Mouse (Mus musculus): ENCODE data around the gene Ttc23l. TPM values are rescaled to one million over a fixed set of nuclear protein-coding genes. Genes with fewer than 3 reads are reported as not detected.

Ttc23l gene
- not detected in 2 replicates for polyA plus RNA-seq (2016; fragmentation: Nextera tagmentation; extraction: Ambion mirVana)

GRCm38 (mm10) chr15:10558465-10558864, at the start of gene Ttc23l:
TSS of gene Ttc23l (minus strand) at chr15:10558668.
- H3K4me3 ChIP-seq (replicated peaks): no peak within 1 kb of the TSS
- 87% methylated on average over 13 of the region's 13 CpGs for WGBS
- no peak within 1 kb of the TSS for H3K9ac ChIP-seq (replicated peaks)
- no peaks in the 10 kb centered on the region for H3K36me3 ChIP-seq
- no peak within 1 kb of the TSS for H3K4me2 ChIP-seq
- no peaks in the 10 kb centered on the region for H3K9me3 ChIP-seq
- H3K4me1 ChIP-seq (replicated peaks): no peaks in the 10 kb centered on the region
- no peak within 1 kb of the TSS for H3K27ac ChIP-seq
- H3K27me3 ChIP-seq: no peaks in the 10 kb centered on the region
- no peak for ATAC-seq (ENCODE audit: insufficient number of reproducible peaks, insufficient read depth, low FRiP score, low TSS enrichment, low read depth)

DNA sequence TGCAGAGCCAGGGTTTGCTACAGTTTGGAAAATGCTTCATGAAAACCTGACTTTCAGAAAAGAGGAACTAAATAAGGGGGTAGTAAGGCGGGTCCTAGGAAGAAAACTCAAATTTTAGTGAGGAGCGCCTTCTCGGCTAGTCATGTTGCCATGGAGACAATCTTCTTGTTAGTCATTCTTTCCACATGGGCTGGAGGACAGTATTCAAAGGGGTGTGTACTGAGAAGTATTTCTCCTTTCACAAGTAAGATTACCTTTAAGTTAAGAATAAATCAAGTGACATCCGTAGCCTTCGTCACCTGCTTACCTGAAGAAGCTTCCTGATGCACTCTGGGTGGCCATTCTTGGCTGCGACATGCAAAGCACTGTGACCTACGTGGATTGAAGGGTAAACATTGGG, 40.9 kb upstream of the Ttc23l start:
- ATAC-seq (ENCODE audit: insufficient number of reproducible peaks, insufficient read depth, low FRiP score, low TSS enrichment, low read depth): no peak
- H3K36me3 ChIP-seq: peaks cover 16% of the 10 kb centered on the region
- H3K27me3 ChIP-seq: no peaks in the 10 kb centered on the region
- H3K9ac ChIP-seq (replicated peaks): no peak overlapping the region
- H3K9me3 ChIP-seq: peaks cover 8% of the 10 kb centered on the region; the same call in 1 of the 2 replicates
- no peak overlapping the region for H3K4me3 ChIP-seq (replicated peaks)
- peaks cover 48% of the 10 kb centered on the region for H3K4me1 ChIP-seq (replicated peaks)
- peak overlapping the region; percentile 74 for H3K27ac ChIP-seq
- no peak overlapping the region for H3K4me2 ChIP-seq
- 82% methylated on average over 7 of the region's 7 CpGs for WGBS

DNA sequence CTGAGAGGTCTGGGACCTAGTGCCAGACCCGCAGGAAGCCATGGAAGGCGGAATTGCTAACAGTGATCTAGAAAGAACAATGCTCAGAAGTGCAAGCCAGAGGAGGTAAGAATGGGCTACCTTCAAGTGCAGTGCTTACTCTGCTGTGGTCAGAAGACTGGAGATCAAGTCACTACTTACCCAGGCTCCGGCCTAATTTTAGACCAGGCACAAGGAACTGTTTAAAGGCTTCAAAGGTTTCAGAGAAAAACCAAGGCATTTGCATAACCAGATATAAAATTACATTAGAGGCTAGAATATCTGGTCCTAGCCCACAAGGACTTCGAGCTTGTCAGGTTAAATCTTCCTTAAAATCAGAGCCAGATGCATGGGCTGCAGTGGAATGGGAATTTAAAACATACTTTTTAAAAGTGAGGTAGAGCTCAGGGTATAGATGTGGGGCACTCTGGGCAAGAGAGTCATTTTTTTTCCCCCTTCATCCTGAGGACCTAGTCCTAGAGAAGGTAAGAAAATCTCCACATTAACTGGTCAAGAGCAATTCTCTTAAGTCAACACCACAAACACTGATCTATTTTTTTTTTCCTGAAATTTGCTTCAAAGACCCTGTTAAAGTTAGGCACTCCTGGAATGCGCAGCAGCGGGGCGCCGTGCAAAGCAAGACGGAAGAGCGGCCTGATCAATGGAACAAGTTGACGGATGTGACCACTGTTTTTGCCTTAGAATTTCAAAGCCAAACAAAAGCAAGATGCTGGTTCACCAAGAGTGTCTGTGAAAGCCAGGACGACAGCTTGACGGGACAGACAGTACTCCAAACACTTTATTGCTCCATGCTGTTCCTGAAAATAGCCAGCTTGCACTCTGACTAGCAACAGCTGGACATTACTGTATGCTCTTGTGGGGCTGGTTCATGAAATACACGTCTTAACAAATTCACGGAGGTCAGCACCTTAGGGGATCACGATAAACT, 40.1 kb upstream of the Ttc23l start:
- H3K9ac ChIP-seq (replicated peaks): no peak overlapping the region

DNA sequence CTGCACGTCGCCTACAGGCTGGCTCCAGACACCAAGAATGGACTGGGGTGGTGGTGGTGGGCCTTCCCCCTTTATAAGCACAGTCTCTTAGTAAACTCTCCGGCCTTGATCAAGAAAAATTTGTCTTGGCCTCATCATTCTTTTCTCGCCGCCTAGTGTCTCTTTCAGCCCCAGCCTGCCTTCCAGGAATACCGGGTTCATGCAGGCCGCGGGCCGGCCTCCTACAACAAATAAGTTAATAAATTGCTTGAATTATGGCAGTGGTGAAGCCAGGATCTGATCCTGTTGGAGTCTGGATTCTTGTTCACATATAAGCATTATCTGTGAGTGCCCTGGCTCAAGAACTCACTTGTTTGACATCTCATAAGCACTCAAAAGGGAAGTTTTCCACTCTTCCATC, 38.4 kb upstream of the Ttc23l start:
- 91% methylated on average over 9 of the region's 9 CpGs for WGBS
- Histone ChIP-seq H3K9me3 (no peaks in the 10 kb centered on the region), H3K27me3 (no peaks in the 10 kb centered on the region), H3K36me3 (peaks cover 13% of the 10 kb centered on the region; the same call in 1 of the 2 replicates), H3K4me3 (replicated peaks) (no peak overlapping the region), H3K4me2 (no peak overlapping the region), H3K9ac (replicated peaks) (no peak overlapping the region), H3K4me1 (replicated peaks) (peaks cover 53% of the 10 kb centered on the region), H3K27ac (no peak overlapping the region)
- ATAC-seq (ENCODE audit: insufficient number of reproducible peaks, insufficient read depth, low FRiP score, low TSS enrichment, low read depth): no peak

More for the DNA sequence above, 40.1 kb upstream of the Ttc23l start:
- peaks cover 53% of the 10 kb centered on the region for H3K4me1 ChIP-seq (replicated peaks)
- 33% methylated on average over 16 of the region's 16 CpGs for WGBS
- H3K36me3 ChIP-seq: peaks cover 8% of the 10 kb centered on the region; the same call in 1 of the 2 replicates
- H3K9me3 ChIP-seq: no peaks in the 10 kb centered on the region
- H3K4me2 ChIP-seq: 0 out of 2 replicates have a peak overlapping the region, but pooled peaks have one; percentile 10
- H3K27ac ChIP-seq: peak overlapping the region; percentile 74
- no peak for ATAC-seq (ENCODE audit: insufficient number of reproducible peaks, insufficient read depth, low FRiP score, low TSS enrichment, low read depth)
- H3K27me3 ChIP-seq: no peaks in the 10 kb centered on the region
- H3K4me3 ChIP-seq (replicated peaks): no peak overlapping the region

GRCm38 (mm10) chr15:10595408-10595807, 36.9 kb upstream of the Ttc23l start:
- Histone ChIP-seq H3K4me1 (replicated peaks) (peaks cover 53% of the 10 kb centered on the region), H3K9me3 (no peaks in the 10 kb centered on the region), H3K27ac (peak overlapping the region; percentile 64; the same call in 1 of the 2 replicates), H3K36me3 (peaks cover 20% of the 10 kb centered on the region; the same call in 1 of the 2 replicates), H3K4me2 (no peak overlapping the region), H3K4me3 (replicated peaks) (no peak overlapping the region), H3K9ac (replicated peaks) (no peak overlapping the region), H3K27me3 (no peaks in the 10 kb centered on the region)
- WGBS: 66% methylated on average over 6 of the region's 6 CpGs
- ATAC-seq (ENCODE audit: insufficient number of reproducible peaks, insufficient read depth, low FRiP score, low TSS enrichment, low read depth): no peak

- Histone ChIP-seq H3K4me2 (no peak overlapping the region), H3K4me3 (replicated peaks) (no peak overlapping the region), H3K4me1 (replicated peaks) (peaks cover 50% of the 10 kb centered on the region), H3K27ac (peak overlapping the region; percentile 64; the same call in 1 of the 2 replicates), H3K9me3 (no peaks in the 10 kb centered on the region), H3K36me3 (peaks cover 20% of the 10 kb centered on the region; the same call in 1 of the 2 replicates), H3K9ac (replicated peaks) (no peak overlapping the region), H3K27me3 (no peaks in the 10 kb centered on the region)
- 38% methylated on average over 10 of the region's 10 CpGs for WGBS
- peak; percentile 41; the same call in 1 of the 2 replicates for ATAC-seq (ENCODE audit: insufficient number of reproducible peaks, insufficient read depth, low FRiP score, low TSS enrichment, low read depth)
Observed at GRCm38 (mm10) chr15:10594910-10595309, 36.4 kb upstream of the Ttc23l start.

DNA sequence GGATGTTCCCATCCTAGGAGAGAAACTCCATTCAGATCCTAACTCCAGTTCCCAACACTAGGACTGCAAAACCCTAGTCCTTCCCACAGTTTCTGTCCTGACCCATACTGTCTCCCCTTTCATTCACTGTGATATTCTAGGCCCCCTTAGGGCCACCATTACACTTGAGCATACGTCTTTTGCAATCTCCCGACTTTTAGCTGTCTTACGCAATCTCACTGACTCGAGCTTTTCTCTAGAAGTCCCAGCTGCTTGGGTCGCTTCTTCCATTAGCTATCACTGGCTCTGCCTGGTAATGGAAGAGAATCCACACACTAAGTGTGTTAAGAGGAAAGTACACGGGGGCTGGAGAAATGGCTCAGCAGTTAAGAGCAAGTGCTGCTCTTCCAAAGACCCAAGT, 34.6 kb upstream of the Ttc23l start:
- no peak overlapping the region for H3K9ac ChIP-seq (replicated peaks)
- no peaks in the 10 kb centered on the region for H3K9me3 ChIP-seq
- peaks cover 34% of the 10 kb centered on the region for H3K36me3 ChIP-seq
- no peaks in the 10 kb centered on the region for H3K27me3 ChIP-seq
- WGBS: 86% methylated on average over 6 of the region's 6 CpGs
- no peak overlapping the region for H3K4me2 ChIP-seq
- no peak overlapping the region for H3K4me3 ChIP-seq (replicated peaks)
- H3K27ac ChIP-seq: no peak overlapping the region
- no peak for ATAC-seq (ENCODE audit: insufficient number of reproducible peaks, insufficient read depth, low FRiP score, low TSS enrichment, low read depth)
- peaks cover 32% of the 10 kb centered on the region for H3K4me1 ChIP-seq (replicated peaks)

GRCm38 (mm10) chr15:10586565-10586964, 28.1 kb upstream of the Ttc23l start:
- Histone ChIP-seq H3K27ac (no peak overlapping the region), H3K27me3 (no peaks in the 10 kb centered on the region), H3K36me3 (peaks cover 48% of the 10 kb centered on the region), H3K4me2 (no peak overlapping the region), H3K4me3 (replicated peaks) (no peak overlapping the region), H3K9me3 (no peaks in the 10 kb centered on the region), H3K9ac (replicated peaks) (no peak overlapping the region), H3K4me1 (replicated peaks) (no peaks in the 10 kb centered on the region)
- WGBS: 90% methylated on average over 2 of the region's 2 CpGs
- no peak for ATAC-seq (ENCODE audit: insufficient number of reproducible peaks, insufficient read depth, low FRiP score, low TSS enrichment, low read depth)

DNA sequence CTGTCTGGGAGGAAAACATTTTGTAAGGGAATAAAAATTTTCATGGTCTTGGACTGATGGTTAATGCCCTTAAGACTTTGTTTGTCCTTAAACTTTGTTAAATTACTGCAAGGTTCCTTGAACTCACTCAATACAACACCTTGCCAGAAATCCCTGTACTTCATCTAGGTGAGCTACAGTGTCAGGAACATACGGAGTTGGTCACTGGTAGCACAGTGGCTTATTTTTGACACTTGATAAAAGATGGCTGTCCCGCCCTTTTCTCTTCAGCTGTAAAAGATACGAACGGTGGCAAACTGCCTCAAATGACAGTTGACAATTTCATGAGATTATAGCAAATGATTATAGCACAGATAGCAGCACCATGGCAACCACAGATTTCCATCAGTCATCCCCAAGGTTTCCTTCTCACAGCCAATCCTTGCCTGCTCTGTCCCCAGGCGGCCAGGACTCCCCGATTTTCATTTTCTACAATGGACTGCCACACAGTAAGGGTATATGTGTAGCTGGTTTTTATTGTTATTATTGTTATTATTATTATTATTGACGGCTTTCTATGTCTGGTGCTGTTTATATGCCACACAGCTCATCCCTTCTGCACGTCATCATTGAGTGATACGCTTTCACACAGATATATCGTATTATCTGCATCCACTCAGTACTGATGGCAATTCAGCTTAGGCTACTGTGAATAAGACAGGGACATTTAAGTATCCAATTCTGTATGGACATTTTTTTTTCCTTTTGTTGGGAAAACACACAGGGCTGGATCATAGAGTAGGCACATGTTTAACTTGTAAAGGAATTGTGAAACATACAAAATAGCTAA, 26.1 kb upstream of the Ttc23l start:
- H3K9me3 ChIP-seq: no peaks in the 10 kb centered on the region
- H3K4me2 ChIP-seq: no peak overlapping the region
- no peak overlapping the region for H3K27ac ChIP-seq
- H3K4me1 ChIP-seq (replicated peaks): no peaks in the 10 kb centered on the region
- ATAC-seq (ENCODE audit: insufficient number of reproducible peaks, insufficient read depth, low FRiP score, low TSS enrichment, low read depth): no peak
- 88% methylated on average over 10 of the region's 10 CpGs for WGBS
- no peak overlapping the region for H3K4me3 ChIP-seq (replicated peaks)
- H3K9ac ChIP-seq (replicated peaks): no peak overlapping the region
- H3K27me3 ChIP-seq: no peaks in the 10 kb centered on the region
- H3K36me3 ChIP-seq: peaks cover 41% of the 10 kb centered on the region

DNA sequence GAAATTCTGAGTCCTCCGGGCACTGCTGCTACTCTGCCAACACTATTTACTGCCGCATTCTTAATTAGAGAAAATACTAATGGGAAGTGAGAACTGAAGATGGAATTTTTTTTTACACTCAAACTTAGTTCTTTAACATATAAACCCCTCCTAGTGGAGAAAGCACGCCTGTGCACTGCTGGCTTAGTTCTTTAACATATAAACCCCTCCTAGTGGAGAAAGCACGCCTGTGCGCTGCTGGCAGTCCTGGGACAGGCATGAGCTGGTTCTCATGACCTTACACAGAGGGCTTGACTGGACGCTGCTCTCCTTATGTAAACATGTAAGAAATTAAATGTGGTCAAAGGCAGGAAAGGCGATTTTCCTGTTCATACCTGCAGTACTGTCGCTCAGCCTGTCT, 24.9 kb upstream of the Ttc23l start:
- H3K4me2 ChIP-seq: no peak overlapping the region
- no peaks in the 10 kb centered on the region for H3K27me3 ChIP-seq
- H3K9me3 ChIP-seq: no peaks in the 10 kb centered on the region
- no peak overlapping the region for H3K4me3 ChIP-seq (replicated peaks)
- H3K27ac ChIP-seq: no peak overlapping the region
- no peaks in the 10 kb centered on the region for H3K4me1 ChIP-seq (replicated peaks)
- H3K9ac ChIP-seq (replicated peaks): no peak overlapping the region
- 52% methylated on average over 8 of the region's 8 CpGs for WGBS
- H3K36me3 ChIP-seq: peaks cover 39% of the 10 kb centered on the region
- peak; percentile 79; the same call in 1 of the 2 replicates for ATAC-seq (ENCODE audit: insufficient number of reproducible peaks, insufficient read depth, low FRiP score, low TSS enrichment, low read depth)

- no peak overlapping the region for H3K9ac ChIP-seq (replicated peaks)
- H3K27ac ChIP-seq: no peak overlapping the region
- H3K36me3 ChIP-seq: peaks cover 55% of the 10 kb centered on the region
Observed at GRCm38 (mm10) chr15:10579159-10579558, 20.7 kb upstream of the Ttc23l start.

More at GRCm38 (mm10) chr15:10579159-10579558, 20.7 kb upstream of the Ttc23l start:
- WGBS: 83% methylated on average over 3 of the region's 3 CpGs
- Histone ChIP-seq H3K4me3 (replicated peaks) (no peak overlapping the region), H3K4me2 (no peak overlapping the region), H3K4me1 (replicated peaks) (no peaks in the 10 kb centered on the region), H3K9me3 (no peaks in the 10 kb centered on the region), H3K27me3 (no peaks in the 10 kb centered on the region)
- ATAC-seq (ENCODE audit: insufficient number of reproducible peaks, insufficient read depth, low FRiP score, low TSS enrichment, low read depth): no peak
